In the genomic region with DNA sequence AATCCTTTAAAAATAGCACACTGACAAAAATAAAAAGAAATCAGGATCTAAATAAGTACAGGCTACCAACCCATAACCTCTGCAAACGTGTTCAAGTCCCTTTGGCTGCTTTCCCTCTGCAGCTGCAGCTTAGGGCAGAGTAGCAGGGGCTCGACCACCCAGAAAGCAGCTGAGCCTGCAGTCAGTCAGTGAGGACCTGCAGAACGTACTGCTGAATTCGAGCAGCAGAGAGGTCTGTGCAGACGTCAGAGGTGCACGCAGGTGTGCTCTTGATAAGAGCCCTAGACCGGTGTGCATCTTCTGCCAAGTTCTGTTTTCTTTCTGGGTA, we compare ENCODE assay signal across 12 mouse cellular contexts.
"Had no signal": no experiment of that assay in that cellular context is flagged by ENCODE, and none has a peak within 500 bp of the region (broad histone marks: within the 10 kb centered on the region; RNA-seq: fewer than 3 reads in every experiment).

No protein-coding gene starts in this region.

- H3K4me2 ChIP-seq: limb, embryonic 15.5 days; liver, embryonic 12.5 days; lung, embryonic 15.5 days; midbrain, embryonic 12.5 days had no signal

- H3K4me3 ChIP-seq: left cerebral cortex, adult 2 months; limb, embryonic 15.5 days; liver, embryonic 12.5 days; lung, embryonic 15.5 days; midbrain, embryonic 12.5 days had no signal

- H3K27ac ChIP-seq: left cerebral cortex, adult 2 months; liver, embryonic 12.5 days; lung, embryonic 15.5 days; midbrain, embryonic 12.5 days had no signal

- DNase-seq: kidney, adult 8-10 months; kidney, postnatal 25 days; lung, postnatal 14 days; right cerebral cortex, postnatal 25 days; thymus, adult 18-20 months; thymus, postnatal 14 days had no signal

- H3K9ac ChIP-seq: limb, embryonic 15.5 days; liver, embryonic 12.5 days; lung, embryonic 15.5 days; midbrain, embryonic 12.5 days had no signal

- ATAC-seq: liver, embryonic 12.5 days; midbrain, embryonic 16.5 days had no signal

- H3K9me3 ChIP-seq: limb, embryonic 15.5 days; liver, embryonic 12.5 days; lung, embryonic 15.5 days; midbrain, embryonic 12.5 days had no signal

- H3K36me3 ChIP-seq: limb, embryonic 15.5 days; liver, embryonic 12.5 days; lung, embryonic 15.5 days; midbrain, embryonic 12.5 days had no signal
